In genomic region chr6:34003033-34003432, GRCm38 (mm10) we compare ENCODE assay signal across 31 mouse cellular contexts. TPM values are rescaled to one million over a fixed set of nuclear protein-coding genes. Genes with fewer than 3 reads are reported as not detected.
"Had no signal": no experiment of that assay in that cellular context is flagged by ENCODE, and none has a peak within 500 bp of the region (broad histone marks: within the 10 kb centered on the region; RNA-seq: fewer than 3 reads in every experiment).

No protein-coding gene starts in this region.

- DNase-seq: heart, postnatal 10 days; heart, postnatal 14 days; heart, postnatal 36 days; heart, postnatal 4 days; kidney, adult 11 months; kidney, adult 18-20 months; kidney, adult 2 months; kidney, adult 8-10 months; kidney, adult 9 months; kidney, postnatal 10 days; kidney, postnatal 14 days; kidney, postnatal 25 days; kidney, postnatal 36 days; kidney, postnatal 4 days; layer of hippocampus, adult 9-11 months; layer of hippocampus, postnatal 36 days had no signal

- H3K9ac ChIP-seq: heart, embryonic 12.5 days; heart, embryonic 13.5 days; heart, embryonic 15.5 days; hindbrain, embryonic 12.5 days; hindbrain, embryonic 13.5 days; hindbrain, embryonic 14.5 days; hindbrain, embryonic 15.5 days; intestine, embryonic 15.5 days; kidney, embryonic 15.5 days had no signal

- H3K27ac ChIP-seq: heart, embryonic 13.5 days; heart, embryonic 15.5 days; hindbrain, embryonic 10.5 days; hindbrain, embryonic 12.5 days; hindbrain, embryonic 13.5 days; hindbrain, embryonic 14.5 days; hindbrain, embryonic 15.5 days; hindbrain, postnatal 0 days; intestine, embryonic 15.5 days; kidney, embryonic 15.5 days; kidney, postnatal 0 days; layer of hippocampus, adult 2 months; left cerebral cortex, adult 2 months had no signal

- H3K4me3 ChIP-seq: heart, embryonic 12.5 days; heart, embryonic 13.5 days; heart, embryonic 15.5 days; hindbrain, embryonic 10.5 days; hindbrain, embryonic 12.5 days; hindbrain, embryonic 13.5 days; hindbrain, embryonic 15.5 days; intestine, embryonic 15.5 days; kidney, embryonic 15.5 days; layer of hippocampus, adult 2 months; left cerebral cortex, adult 2 months had no signal

- H3K4me1 ChIP-seq: hindbrain, embryonic 12.5 days; hindbrain, embryonic 13.5 days; hindbrain, embryonic 15.5 days; intestine, embryonic 15.5 days had no signal

- H3K9me3 ChIP-seq: heart, embryonic 12.5 days; heart, embryonic 15.5 days; hindbrain, embryonic 10.5 days; hindbrain, embryonic 12.5 days; hindbrain, embryonic 13.5 days; hindbrain, embryonic 15.5 days; intestine, embryonic 15.5 days; kidney, embryonic 15.5 days had no signal

- H3K36me3 ChIP-seq: heart, embryonic 12.5 days; heart, embryonic 13.5 days; heart, embryonic 15.5 days; hindbrain, embryonic 10.5 days; hindbrain, embryonic 12.5 days; hindbrain, embryonic 13.5 days; hindbrain, embryonic 15.5 days; intestine, embryonic 15.5 days; kidney, embryonic 15.5 days had no signal

RNA-seq across cellular contexts. Expression of gene Lrguk, which starts 26.2 kb away (rescaled TPM):
- polyA plus RNA-seq: inflammation-experienced regulatory T-cells, adult 6 months had no signal
